ENCODE assay signal across 20 mouse cellular contexts in the genomic region with DNA sequence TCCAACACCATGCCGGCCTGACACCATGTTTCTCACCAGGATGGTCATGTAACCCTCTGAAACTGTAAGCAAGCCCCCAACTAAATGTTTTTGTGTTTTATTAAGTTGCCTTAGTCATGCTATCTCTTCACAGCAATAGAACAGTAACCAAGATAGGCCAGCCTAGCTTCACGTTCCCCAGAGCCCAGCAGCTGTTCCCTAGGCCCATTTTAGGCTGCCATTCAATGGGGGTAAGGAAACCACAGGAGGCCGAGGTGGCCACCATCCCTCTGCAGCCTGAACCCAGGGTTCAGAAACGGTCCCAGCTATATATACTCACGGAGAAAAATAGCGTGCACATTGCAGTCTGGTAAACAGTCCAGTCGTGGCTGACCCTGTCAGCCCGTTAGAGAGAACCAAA.
"Had no signal": no experiment of that assay in that cellular context is flagged by ENCODE, and none has a peak within 500 bp of the region (broad histone marks: within the 10 kb centered on the region; RNA-seq: fewer than 3 reads in every experiment).

No protein-coding gene starts in this region.

- H3K4me3 ChIP-seq: intestine, embryonic 15.5 days; kidney, embryonic 15.5 days; left cerebral cortex, adult 2 months; limb, embryonic 12.5 days; midbrain, embryonic 12.5 days; midbrain, embryonic 15.5 days; neural tube, embryonic 13.5 days; stomach, embryonic 15.5 days had no signal

- H3K36me3 ChIP-seq: intestine, embryonic 15.5 days; midbrain, embryonic 12.5 days; midbrain, embryonic 15.5 days; neural tube, embryonic 13.5 days had no signal

- DNase-seq: kidney, adult 11 months; kidney, adult 8-10 months; kidney, postnatal 10 days; kidney, postnatal 36 days; layer of hippocampus, postnatal 36 days; lung, embryonic 14.5 days; retina, postnatal 1 day; right cerebral cortex, postnatal 25 days; spleen, adult 18-20 months; thymus, postnatal 25 days had no signal

- H3K27me3 ChIP-seq: intestine, embryonic 15.5 days; kidney, embryonic 15.5 days; stomach, embryonic 15.5 days had no signal

- H3K9ac ChIP-seq: intestine, embryonic 15.5 days; kidney, embryonic 15.5 days; limb, embryonic 12.5 days; lung, embryonic 14.5 days; midbrain, embryonic 12.5 days; midbrain, embryonic 15.5 days; neural tube, embryonic 13.5 days; stomach, embryonic 15.5 days had no signal

- ATAC-seq: intestine, embryonic 15.5 days; lung, postnatal 0 days; midbrain, embryonic 15.5 days had no signal

- H3K27ac ChIP-seq: intestine, embryonic 15.5 days; kidney, embryonic 15.5 days; left cerebral cortex, adult 2 months; limb, embryonic 12.5 days; macrophage; midbrain, embryonic 12.5 days; midbrain, embryonic 15.5 days; neural tube, embryonic 13.5 days; stomach, embryonic 15.5 days had no signal

- H3K4me1 ChIP-seq: midbrain, embryonic 15.5 days had no signal

- H3K9me3 ChIP-seq: intestine, embryonic 15.5 days; kidney, embryonic 15.5 days; limb, embryonic 12.5 days; midbrain, embryonic 12.5 days; midbrain, embryonic 15.5 days; neural tube, embryonic 13.5 days; stomach, embryonic 15.5 days had no signal

- H3K4me2 ChIP-seq: intestine, embryonic 15.5 days; kidney, embryonic 15.5 days; limb, embryonic 12.5 days; lung, embryonic 14.5 days; midbrain, embryonic 12.5 days; midbrain, embryonic 15.5 days; neural tube, embryonic 13.5 days; stomach, embryonic 15.5 days had no signal
